Mouse (Mus musculus): ENCODE results near the gene Vps33b. TPM values are rescaled to one million over a fixed set of nuclear protein-coding genes. Genes with fewer than 3 reads are reported as not detected.

Vps33b gene
- 42.4 TPM for polyA plus RNA-seq (2017; shearing (Covaris generic))

GRCm38 (mm10) chr7:80268897-80269750, at the start of gene Vps33b:
TSS of gene Vps33b (plus strand) at chr7:80269649.

GRCm38 (mm10) chr7:80232489-80233029, 36.9 kb upstream of the Vps33b start, which contains the start of the genes Cib1 and Gdpgp1:
TSS of gene Cib1 (minus strand) at chr7:80232813.
TSS of gene Gdpgp1 (plus strand) at chr7:80232865.

GRCm38 (mm10) chr7:80246148-80246721, 23.2 kb upstream of the Vps33b start, which contains the start of gene Ttll13:
TSS of gene Ttll13 (plus strand) at chr7:80246376.

GRCm38 (mm10) chr7:80260625-80261371, 8.7 kb upstream of the Vps33b start, which contains the start of gene Ngrn:
TSS of gene Ngrn (plus strand) at chr7:80261215.

DNA sequence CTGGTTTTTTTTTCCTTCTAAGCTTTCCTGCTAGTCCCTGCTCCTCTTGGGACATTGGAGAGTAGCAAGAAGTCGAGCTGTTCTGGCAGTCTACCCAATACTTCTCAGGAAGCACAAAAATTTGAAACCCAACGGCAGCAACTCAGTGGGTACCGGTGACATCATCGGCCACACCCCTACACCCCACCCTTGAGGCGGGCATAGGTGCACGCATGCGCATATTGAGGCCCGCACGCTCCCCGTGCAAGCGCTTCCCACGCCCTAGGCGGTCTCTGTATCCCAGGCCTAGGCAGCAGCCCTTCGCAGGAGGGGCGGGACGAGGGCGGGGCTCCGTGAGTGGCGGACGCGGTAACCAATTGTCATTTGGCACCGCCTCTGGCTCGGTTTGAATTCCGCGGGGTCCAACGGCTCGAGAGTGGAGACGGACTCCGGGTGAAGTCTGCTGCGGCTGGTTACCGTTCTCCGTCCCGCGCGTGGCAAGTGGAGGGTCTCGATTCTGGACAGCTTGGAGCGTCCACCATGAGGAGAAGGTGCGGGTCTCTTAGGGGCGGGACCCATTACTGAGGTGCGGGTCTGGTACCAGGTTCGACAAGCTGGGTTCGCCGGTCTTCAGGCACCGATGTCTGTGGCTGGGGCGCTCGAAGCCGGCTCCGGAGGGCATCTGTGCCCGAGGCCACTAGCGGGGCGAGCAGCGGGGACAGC, 24.8 kb downstream of the Vps33b start, which contains the start of gene Prc1:
Gene Prc1 (plus strand): TSS at position 389 of the 702 bp plus-strand sequence.

GRCm38 (mm10) chr7:80324043-80324815, 54.8 kb downstream of the Vps33b start, which contains the start of gene Rccd1:
TSS of gene Rccd1 (minus strand) at chr7:80324454.

GRCm38 (mm10) chr7:80340793-80341192, 71.3 kb downstream of the Vps33b start, which contains the start of gene Unc45a:
TSS of gene Unc45a (minus strand) at chr7:80341005.

Other genes starting within 250 kb of the Vps33b start
- gene Zfp710, start 244.8 kb upstream of the Vps33b start, polyA plus RNA-seq (2017; shearing (Covaris generic)) = 13.4 TPM
- gene Idh2, start 154.3 kb upstream of the Vps33b start, polyA plus RNA-seq (2017; shearing (Covaris generic)) = 36.3 TPM
- gene Sema4b, start 82.8 kb upstream of the Vps33b start, polyA plus RNA-seq (2017; shearing (Covaris generic)) = 6.3 TPM
- 71.5 TPM for gene Cib1, start 36.8 kb upstream of the Vps33b start, polyA plus RNA-seq (2017; shearing (Covaris generic))
- 2.4 TPM for gene Gdpgp1, start 36.8 kb upstream of the Vps33b start, polyA plus RNA-seq (2017; shearing (Covaris generic))
- gene Ttll13, start 23.3 kb upstream of the Vps33b start, polyA plus RNA-seq (2017; shearing (Covaris generic)) = not detected
- 20.9 TPM for gene Ngrn, start 8.4 kb upstream of the Vps33b start, polyA plus RNA-seq (2017; shearing (Covaris generic))
- 8.7 TPM for gene Prc1, start 24.8 kb downstream of the Vps33b start, polyA plus RNA-seq (2017; shearing (Covaris generic))
- 34.1 TPM for gene Rccd1, start 54.8 kb downstream of the Vps33b start, polyA plus RNA-seq (2017; shearing (Covaris generic))
- 165 TPM for gene Unc45a, start 71.4 kb downstream of the Vps33b start, polyA plus RNA-seq (2017; shearing (Covaris generic))
- gene Hddc3, start 73.5 kb downstream of the Vps33b start, polyA plus RNA-seq (2017; shearing (Covaris generic)) = 6.1 TPM
- gene Man2a2, start 101.7 kb downstream of the Vps33b start, polyA plus RNA-seq (2017; shearing (Covaris generic)) = 97.4 TPM
- 4.8 TPM for gene Fes, start 118.3 kb downstream of the Vps33b start, polyA plus RNA-seq (2017; shearing (Covaris generic))
- gene Furin, start 135.8 kb downstream of the Vps33b start, polyA plus RNA-seq (2017; shearing (Covaris generic)) = 190 TPM